Mouse (Mus musculus) liver, postnatal 0 days (tissue): ENCODE measurements around the gene Aars.

Experiments used
- CTCF ChIP-seq: sonication (generic); IDR thresholded peaks from 2 replicates; pipeline ENCODE4 v1.5.1; 2016; ENCODE audit warnings: antibody characterized with exemption, low read depth
- EP300 ChIP-seq: IDR thresholded peaks from 2 replicates; pipeline ENCODE4 v1.6.1; 2016; ENCODE audit warnings: antibody characterized with exemption, low read depth, mild to moderate bottlenecking

DNA sequence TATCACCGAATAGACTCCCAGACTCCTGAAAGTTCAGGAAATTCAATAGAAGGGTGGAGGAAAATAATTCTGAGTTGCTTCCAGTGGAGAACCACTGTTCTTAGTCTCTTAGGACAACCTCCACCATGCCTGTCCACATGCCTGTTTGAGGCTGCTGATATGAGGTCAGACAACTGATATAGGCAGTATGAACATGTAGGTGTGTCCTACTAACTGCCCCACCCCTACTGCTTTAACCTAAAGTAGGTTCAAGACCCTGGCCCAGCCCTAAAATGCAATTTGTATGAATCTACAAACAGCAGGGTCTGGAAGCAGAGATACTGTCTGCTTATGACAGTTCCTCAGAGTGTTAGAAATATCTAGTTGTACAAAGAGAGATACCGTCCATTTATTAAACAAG, 22.7 kb downstream of the Aars start:
- TF ChIP-seq CTCF (no peak), EP300 (no peak)
